ENCODE assay signal across 8 mouse cellular contexts in genomic region chr1:131269797-131270578, GRCm38 (mm10). TPM values are rescaled to one million over a fixed set of nuclear protein-coding genes. Genes with fewer than 3 reads are reported as not detected.
DNase-seq lines count a peak whose midpoint lies in the region; ATAC-seq and TF ChIP-seq lines count a peak whose summit lies in the region.

No protein-coding gene starts in this region.

- H3K4me3 ChIP-seq in thymus, adult 2 months (ENCODE audit: control insufficient read depth, insufficient read depth, low read length): no peak overlapping the region

- no peak overlapping the region for H3K27ac ChIP-seq in thymus, adult 2 months (ENCODE audit: control insufficient read depth, insufficient read depth, low read length)

- peak; percentile 88 for DNase-seq in ES-CJ7 (ENCODE audit: low read depth, low spot score)
- DNase-seq in c-Kit-negative CD71-positive TER-119-positive erythroid progenitor cells, embryonic 14.5 days (ENCODE audit: low read depth, low spot score): peak; percentile 52
- peak; percentile 62 to 72 for DNase-seq in heart, postnatal 36 days
- peak; percentile 47 for DNase-seq in large intestine, adult 2 months (ENCODE audit: low read depth, low spot score)
- DNase-seq in lung, adult 18-20 months: peak; percentile 62 to 64
- peak; percentile 78 for DNase-seq in thymus, adult 2 months

- TF ChIP-seq CTCF in thymus, adult 2 months (IDR thresholded peaks at IDR 0.05; ENCODE audit: borderline replicate concordance, control insufficient read depth, extremely low read depth, insufficient read depth, low read length, poor library complexity): no peak

- H3K27me3 ChIP-seq in thymus, adult 2 months (ENCODE audit: control insufficient read depth, insufficient read depth, low read length): no peaks in the 10 kb centered on the region

- ATAC-seq in erythroblast, adult 5-6 weeks (replicated peaks; ENCODE audit: low FRiP score, poor library complexity, severe bottlenecking): peak; percentile 64
- ATAC-seq in neutrophil, adult 5-6 weeks (ENCODE audit: extremely low read depth, insufficient number of reproducible peaks, low FRiP score, poor library complexity, severe bottlenecking): peak; percentile 68

- WGBS in large intestine, adult 2 months: 60% methylated on average over 22 of the region's 22 CpGs
- WGBS in thymus, adult 2 months: 71% methylated on average over 22 of the region's 22 CpGs

- no peak for TF ChIP-seq POLR2A in thymus, adult 2 months (IDR thresholded peaks at IDR 0.05; ENCODE audit: control insufficient read depth, extremely low read depth, insufficient read depth, low read length, poor library complexity)

- no peaks in the 10 kb centered on the region for H3K4me1 ChIP-seq in thymus, adult 2 months (replicated peaks; ENCODE audit: control insufficient read depth, insufficient read depth, low read length)

- intact Hi-C loops in heart, postnatal 36 days (cut with DNase I): loop anchor here (5.0 to 10.0 kb wide), 2 partner anchors 287 to 475 kb away; no protein-coding TSS in a partner anchor

- peaks cover 44% of the 10 kb centered on the region for H3K36me3 ChIP-seq in thymus, adult 2 months (ENCODE audit: control insufficient read depth, insufficient read depth, low read length)

RNA-seq across cellular contexts. Expression of gene Ikbke, which starts 9.4 kb away (rescaled TPM):
- 6.3 and 6.5 TPM in 2 replicates for total RNA-seq in erythroblast, adult 5-6 weeks (2015; ENCODE audit: low replicate concordance)
- 5.2 and 7.0 TPM in 2 replicates for total RNA-seq in erythroblast, adult 5-6 weeks (2017; ENCODE audit: low replicate concordance)
- 1 to 10 TPM in 1 of 2 experiments, under 1 TPM in 1; 0.89 to 1.6 TPM for total RNA-seq in heart, postnatal 36 days (2021)
- 48.6 and 61.4 TPM in 2 replicates for polyA plus RNA-seq in large intestine, adult 2 months (2012; rRNA removed)
- 28.6 and 38.6 TPM in 2 replicates for total RNA-seq in neutrophil, adult 5-6 weeks (2017)
- polyA plus RNA-seq in thymus, adult 2 months (2012; rRNA removed): 118 and 129 TPM in 2 replicates

RNA-seq across cellular contexts. Expression of gene Rassf5, which starts 24.9 kb away (rescaled TPM):
- 18.8 and 30.7 TPM in 2 replicates for total RNA-seq in erythroblast, adult 5-6 weeks (2015; ENCODE audit: low replicate concordance)
- 11.7 and 15.2 TPM in 2 replicates for total RNA-seq in erythroblast, adult 5-6 weeks (2017; ENCODE audit: low replicate concordance)
- total RNA-seq in heart, postnatal 36 days (2021): 1 to 10 TPM; 1.7 to 1.8 TPM
- 5.5 and 6.7 TPM in 2 replicates for polyA plus RNA-seq in large intestine, adult 2 months (2012; rRNA removed)
- 193 and 204 TPM in 2 replicates for total RNA-seq in neutrophil, adult 5-6 weeks (2017)
- 95.3 and 98.8 TPM in 2 replicates for polyA plus RNA-seq in thymus, adult 2 months (2012; rRNA removed)

Comparison
In these comparisons a context has a peak if more than half of its experiments do, and no peak if none do; other contexts are left out.
1. RNA of gene Rassf5, which starts 24.9 kb away (total RNA-seq): 193 to 204 TPM in neutrophil, adult 5-6 weeks and 11.7 to 30.7 TPM in erythroblast, adult 5-6 weeks; 1.7 to 1.8 TPM in heart, postnatal 36 days; every median in the first group is over 4 times any median in the second.
2. Peak in every context shown above with its lines, with median percentiles within 50 percentile points of each other: DNase-seq.